Mouse (Mus musculus) E14TG2a.4 (cell line): ENCODE results near the gene Tyrobp.

Source experiments
- CTCF ChIP-seq: conservative IDR thresholded peaks from 2 replicates; pipeline ENCODE4 v1.5.1; 2014; ENCODE audit warnings: low read length
- NANOG ChIP-seq: IDR thresholded peaks from 2 replicates; pipeline ENCODE4 v1.6.1; 2014; ENCODE audit warnings: borderline replicate concordance, low read length, mixed read lengths
- POU5F1 ChIP-seq: IDR thresholded peaks from 2 replicates; pipeline ENCODE4 v1.6.1; 2014; ENCODE audit warnings: low read length, borderline replicate concordance

GRCm38 (mm10) chr7:30463996-30464395 lies 50.4 kb downstream of the Tyrobp start:
- TF ChIP-seq CTCF (no peak), POU5F1 (no peak), NANOG (no peak)
